Mouse (Mus musculus) forebrain, embryonic 15.5 days (tissue): ENCODE measurements at regions not wholly inside any gene's neighbourhood (a gene's known extent, or its start where the extent isn't known, plus 50 kb on each side); places are given as distances from the start of the nearest gene placed in this dataset.
"Not testable (repeated sequence)": the region's sequence is repeated elsewhere in the genome, so short reads cannot be mapped to it uniquely, and the experiment has no call there.

ENCODE experiments used
- ATAC-seq: fragments of 200-750 bp; cut with Nextera tagmentation; replicated peaks from 2 replicates; pipeline ENCODE4 v1.8.0; 2017; ENCODE audit warnings: mild to moderate bottlenecking, moderate TSS enrichment, moderate library complexity
- H3K27ac ChIP-seq: fragments of 300-500 bp; sonication (generic); replicated peaks from 2 replicates; pipeline ENCODE4 v1.5.1; 2015; ENCODE audit warnings: mild to moderate bottlenecking, inconsistent platforms
- H3K27me3 ChIP-seq: fragments of 300-500 bp; sonication (generic); 2 replicates; pipeline ENCODE4 v1.6.1; 2015; ENCODE audit warnings: inconsistent platforms
- H3K36me3 ChIP-seq: fragments of 300-500 bp; sonication (generic); 2 replicates; pipeline ENCODE4 v1.6.1; 2015; ENCODE audit warnings: mild to moderate bottlenecking, inconsistent platforms
- H3K4me1 ChIP-seq: fragments of 300-500 bp; sonication (generic); 2 replicates; pipeline ENCODE4 v1.6.1; 2015; ENCODE audit warnings: inconsistent platforms
- H3K4me2 ChIP-seq: fragments of 300-500 bp; sonication (generic); replicated peaks from 2 replicates; pipeline ENCODE4 v1.6.1; 2015; ENCODE audit warnings: mild to moderate bottlenecking, inconsistent platforms
- H3K4me3 ChIP-seq: fragments of 300-500 bp; sonication (generic); 2 replicates; pipeline ENCODE4 v1.5.1; 2015; ENCODE audit warnings: mild to moderate bottlenecking, inconsistent platforms
- H3K9ac ChIP-seq: fragments of 300-500 bp; sonication (generic); replicated peaks from 2 replicates; pipeline ENCODE4 v1.6.1; 2015; ENCODE audit warnings: mild to moderate bottlenecking, inconsistent platforms
- H3K9me3 ChIP-seq: fragments of 300-500 bp; sonication (generic); 2 replicates; pipeline ENCODE4 v1.6.1; 2016; ENCODE audit warnings: inconsistent platforms
- WGBS: fragments of 180-500 bp; shearing (Covaris S2); methylation state at CpG from one replicate; pipeline ENCODE4 v1.1.7; 2015; ENCODE audit warnings: mixed read lengths; 5-methylcytosine and 5-hydroxymethylcytosine counted together

DNA sequence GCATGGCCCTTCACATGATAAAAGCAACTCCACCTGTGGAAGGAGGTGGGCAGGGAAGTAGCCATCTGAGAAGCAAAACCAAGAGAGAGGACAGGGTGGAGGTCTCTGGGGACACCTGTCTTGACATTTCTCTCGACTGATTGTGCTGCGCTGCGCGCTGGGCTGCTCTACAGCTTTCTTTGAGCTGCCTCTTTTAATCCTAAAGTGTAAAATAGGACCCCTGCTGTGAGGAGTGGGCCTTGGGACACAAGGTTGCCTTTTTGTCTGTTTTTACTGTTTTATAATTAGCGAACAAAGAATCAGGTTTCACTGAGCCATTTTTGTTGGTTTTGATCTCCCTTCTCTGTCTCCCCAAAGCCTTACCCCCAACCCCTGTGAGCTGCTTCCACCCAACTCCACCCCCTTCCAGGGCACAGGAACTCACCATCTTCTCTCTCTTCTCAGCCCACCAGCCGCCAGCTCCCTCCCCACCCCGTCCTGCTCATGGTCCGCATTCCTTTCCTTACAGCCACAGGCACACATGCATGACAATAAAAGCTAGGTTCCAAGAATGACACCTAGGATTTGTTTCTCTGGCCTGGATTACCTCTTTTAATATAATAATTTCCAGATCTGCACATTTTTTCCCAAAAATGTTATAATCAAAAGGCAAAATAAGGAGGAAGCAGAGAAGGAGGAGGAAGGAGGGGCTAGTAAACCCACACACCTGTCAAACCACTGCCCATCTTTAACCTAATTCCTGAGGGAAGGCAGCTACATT is 57.3 kb downstream of the Cbln4 start:
- H3K36me3 ChIP-seq = no peaks in the 10 kb centered on the region
- WGBS = 18% methylated on average over 8 of the region's 8 CpGs
- no peak overlapping the region for H3K4me2 ChIP-seq
- H3K4me3 ChIP-seq = no peak overlapping the region
- no peaks in the 10 kb centered on the region for H3K27me3 ChIP-seq
- H3K27ac ChIP-seq = no peak overlapping the region
- H3K9me3 ChIP-seq = no peaks in the 10 kb centered on the region
- H3K9ac ChIP-seq = no peak overlapping the region
- H3K4me1 ChIP-seq = peaks cover 6% of the 10 kb centered on the region
- no peak for ATAC-seq

GRCm38 (mm10) chr2:171969311-171969905 is 73.9 kb downstream of the Cbln4 start:
- no peak for ATAC-seq
- H3K4me1 ChIP-seq = no peaks in the 10 kb centered on the region
- H3K36me3 ChIP-seq = no peaks in the 10 kb centered on the region
- H3K27ac ChIP-seq = no peak overlapping the region
- no peaks in the 10 kb centered on the region for H3K9me3 ChIP-seq
- no peaks in the 10 kb centered on the region for H3K27me3 ChIP-seq
- no peak overlapping the region for H3K4me3 ChIP-seq
- no peak overlapping the region for H3K4me2 ChIP-seq
- no peak overlapping the region for H3K9ac ChIP-seq
- WGBS = 74% methylated on average over 13 of the region's 13 CpGs

GRCm38 (mm10) chr2:171946569-171947250 is 96.6 kb downstream of the Cbln4 start:
- no peaks in the 10 kb centered on the region for H3K36me3 ChIP-seq
- peak overlapping the region; percentile 54; the same call in 1 of the 2 replicates for H3K27ac ChIP-seq
- WGBS = 51% methylated on average over 7 of the region's 7 CpGs
- H3K4me3 ChIP-seq = no peak overlapping the region
- peak; percentile 66 for ATAC-seq
- no peaks in the 10 kb centered on the region for H3K27me3 ChIP-seq
- no peak overlapping the region for H3K9ac ChIP-seq
- H3K4me2 ChIP-seq = no peak overlapping the region
- peaks cover 12% of the 10 kb centered on the region for H3K4me1 ChIP-seq
- no peaks in the 10 kb centered on the region for H3K9me3 ChIP-seq

- 63% methylated on average over 9 of the region's 9 CpGs for WGBS
Observed at GRCm38 (mm10) chr2:171942671-171943070, 100.6 kb downstream of the Cbln4 start.

GRCm38 (mm10) chr2:171935646-171936325 is 107.5 kb downstream of the Cbln4 start:
- Histone ChIP-seq H3K4me3 (no peak overlapping the region), H3K4me2 (no peak overlapping the region; the same call in 1 of the 2 replicates), H3K9me3 (no peaks in the 10 kb centered on the region), H3K27ac (peak overlapping the region; percentile 39), H3K9ac (no peak overlapping the region), H3K36me3 (no peaks in the 10 kb centered on the region), H3K27me3 (no peaks in the 10 kb centered on the region), H3K4me1 (peaks cover 19% of the 10 kb centered on the region)
- 35% methylated on average over 13 of the region's 13 CpGs for WGBS
- peak; percentile 89 for ATAC-seq

More at GRCm38 (mm10) chr2:171942671-171943070, 100.6 kb downstream of the Cbln4 start:
- ATAC-seq = no peak
- no peaks in the 10 kb centered on the region for H3K36me3 ChIP-seq
- peaks cover 12% of the 10 kb centered on the region for H3K4me1 ChIP-seq
- H3K27ac ChIP-seq = no peak overlapping the region
- H3K4me3 ChIP-seq = no peak overlapping the region
- no peak overlapping the region for H3K4me2 ChIP-seq
- H3K9ac ChIP-seq = no peak overlapping the region
- H3K9me3 ChIP-seq = no peaks in the 10 kb centered on the region
- no peaks in the 10 kb centered on the region for H3K27me3 ChIP-seq

DNA sequence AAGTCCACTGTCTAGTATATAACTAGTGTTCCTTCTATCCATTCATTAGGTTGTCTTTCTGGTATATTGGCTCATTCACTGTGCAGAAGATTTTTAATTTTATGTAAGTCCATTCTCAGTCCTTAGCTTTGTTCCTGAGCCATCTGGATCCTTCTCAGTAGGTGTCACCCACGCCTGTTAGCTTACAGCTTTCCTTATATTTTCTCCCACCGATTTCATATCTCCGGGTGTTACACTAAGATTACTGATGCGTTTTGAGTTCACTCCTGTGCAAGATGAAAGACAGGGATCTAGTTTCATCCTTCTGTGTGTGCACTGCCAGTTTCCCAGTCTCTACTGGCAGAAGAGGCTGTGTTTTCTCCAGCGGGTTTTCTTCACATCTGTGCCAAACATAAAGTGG is 122.3 kb downstream of the Cbln4 start:
- no peak for ATAC-seq
- no peaks in the 10 kb centered on the region for H3K4me1 ChIP-seq
- no peaks in the 10 kb centered on the region for H3K9me3 ChIP-seq
- WGBS = 86% methylated on average over 5 of the region's 5 CpGs
- H3K27ac ChIP-seq = no peak overlapping the region
- no peak overlapping the region for H3K4me2 ChIP-seq
- H3K27me3 ChIP-seq = no peaks in the 10 kb centered on the region
- H3K36me3 ChIP-seq = no peaks in the 10 kb centered on the region
- no peak overlapping the region for H3K4me3 ChIP-seq
- no peak overlapping the region for H3K9ac ChIP-seq

DNA sequence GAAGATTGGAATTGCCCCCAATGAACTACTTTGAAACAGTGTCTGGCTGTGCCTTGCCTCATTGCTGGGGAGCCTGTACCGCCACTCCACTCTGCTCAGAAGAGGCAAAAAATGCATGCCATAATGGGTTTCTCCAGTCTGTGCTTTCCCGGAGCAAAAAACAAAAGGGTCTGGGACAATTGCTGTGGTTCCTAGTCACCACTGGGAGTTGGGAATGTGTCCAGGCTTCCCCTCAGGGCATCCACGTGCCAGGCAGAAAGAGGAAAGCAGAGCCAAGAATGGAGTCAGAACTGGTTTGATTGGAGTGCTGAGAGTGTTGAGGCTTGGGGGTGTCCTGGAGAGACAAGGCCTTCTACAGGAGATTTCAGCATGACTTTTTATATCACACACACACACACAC is 156.0 kb downstream of the Cbln4 start:
- Histone ChIP-seq H3K4me3 (no peak overlapping the region), H3K27ac (no peak overlapping the region), H3K4me2 (no peak overlapping the region), H3K27me3 (no peaks in the 10 kb centered on the region), H3K9me3 (no peaks in the 10 kb centered on the region), H3K4me1 (no peaks in the 10 kb centered on the region), H3K36me3 (no peaks in the 10 kb centered on the region), H3K9ac (no peak overlapping the region)
- WGBS = 46% methylated on average over 3 of the region's 3 CpGs
- ATAC-seq = no peak

DNA sequence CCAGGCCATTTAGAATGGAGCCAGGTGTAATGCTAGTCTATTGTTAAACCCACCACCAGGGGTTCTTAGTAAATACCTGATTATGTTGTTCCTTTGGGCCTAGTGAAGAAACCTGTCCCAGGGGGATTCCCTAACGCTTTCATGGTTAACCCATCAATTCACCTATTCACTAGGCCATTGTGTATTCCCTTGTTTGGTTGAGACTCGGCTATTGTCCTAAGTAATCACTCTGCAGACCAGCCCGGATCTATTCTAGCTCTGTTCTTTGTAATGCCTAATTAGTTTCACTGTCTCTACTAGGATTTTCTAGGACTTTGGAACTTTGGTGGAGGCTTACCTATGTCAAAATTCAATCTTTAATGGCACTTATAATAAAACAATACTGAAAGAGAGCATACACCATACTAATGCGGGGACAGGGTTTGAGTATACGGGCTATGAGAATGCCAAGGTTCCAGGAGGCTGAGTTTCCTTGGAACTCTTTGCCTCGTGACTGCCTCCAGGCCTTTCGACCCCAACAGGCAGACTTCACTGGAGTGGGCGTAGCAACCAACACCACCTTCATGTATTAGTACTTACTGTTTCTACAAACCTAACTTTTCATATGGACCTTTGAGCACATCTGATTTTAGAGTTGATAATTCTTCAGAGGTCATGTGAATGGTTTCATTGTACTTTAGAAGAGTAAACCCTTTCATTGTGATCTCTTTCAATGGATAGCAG is 163.9 kb downstream of the Cbln4 start:
- H3K4me2 ChIP-seq, H3K36me3 ChIP-seq, H3K27me3 ChIP-seq, H3K9ac ChIP-seq, ATAC-seq, H3K9me3 ChIP-seq, H3K27ac ChIP-seq, H3K4me3 ChIP-seq, H3K4me1 ChIP-seq: not testable (repeated sequence)
- WGBS = 62% methylated on average over 8 of the region's 8 CpGs

GRCm38 (mm10) chr2:171867550-171867949 is 175.7 kb downstream of the Cbln4 start:
- no peak for ATAC-seq

DNA sequence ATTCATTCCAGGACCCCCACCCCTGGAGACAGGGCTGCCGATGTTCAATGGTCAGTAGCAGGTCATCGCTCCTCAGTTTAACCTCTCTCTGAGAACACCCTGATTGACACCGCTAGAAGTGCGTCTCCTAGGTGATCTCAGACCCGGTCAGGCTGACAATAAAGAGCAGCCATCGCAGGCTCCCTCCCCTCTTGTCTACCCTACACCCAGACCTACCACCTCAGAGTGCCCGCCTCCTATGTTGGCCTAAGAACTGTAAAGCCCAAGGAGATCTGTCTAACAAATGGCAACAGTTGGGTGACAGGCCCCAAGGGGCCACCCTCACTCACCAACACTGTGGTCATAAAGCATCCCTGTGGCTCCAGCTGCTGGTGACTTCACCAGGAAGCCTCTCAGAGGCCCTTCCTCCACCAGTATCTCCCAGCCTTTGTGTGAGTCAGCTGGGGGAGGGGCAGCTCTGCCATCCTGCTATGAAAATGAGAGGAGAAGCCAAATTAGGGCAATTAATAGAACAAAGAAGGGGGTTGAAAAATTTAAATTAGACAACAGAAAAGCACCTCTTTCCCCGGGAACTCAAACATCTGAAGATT is 178.8 kb downstream of the Cbln4 start:
- H3K36me3 ChIP-seq = no peaks in the 10 kb centered on the region
- 0 out of 2 replicates have a peak, but pooled peaks have one; percentile 43 for ATAC-seq
- WGBS = 73% methylated on average over 8 of the region's 8 CpGs
- H3K4me2 ChIP-seq = no peak overlapping the region
- H3K4me3 ChIP-seq = no peak overlapping the region
- H3K9me3 ChIP-seq = no peaks in the 10 kb centered on the region
- no peaks in the 10 kb centered on the region for H3K27me3 ChIP-seq
- H3K4me1 ChIP-seq = peaks cover 4% of the 10 kb centered on the region; the same call in 1 of the 2 replicates
- no peak overlapping the region for H3K27ac ChIP-seq
- no peak overlapping the region for H3K9ac ChIP-seq

More at GRCm38 (mm10) chr2:171867550-171867949, 175.7 kb downstream of the Cbln4 start:
- H3K4me3 ChIP-seq = no peak overlapping the region
- no peaks in the 10 kb centered on the region for H3K36me3 ChIP-seq
- peaks cover 4% of the 10 kb centered on the region; the same call in 1 of the 2 replicates for H3K4me1 ChIP-seq
- 91% methylated on average over 3 of the region's 3 CpGs for WGBS
- no peak overlapping the region for H3K27ac ChIP-seq
- H3K9me3 ChIP-seq = no peaks in the 10 kb centered on the region
- no peak overlapping the region for H3K9ac ChIP-seq
- H3K27me3 ChIP-seq = no peaks in the 10 kb centered on the region
- no peak overlapping the region for H3K4me2 ChIP-seq

DNA sequence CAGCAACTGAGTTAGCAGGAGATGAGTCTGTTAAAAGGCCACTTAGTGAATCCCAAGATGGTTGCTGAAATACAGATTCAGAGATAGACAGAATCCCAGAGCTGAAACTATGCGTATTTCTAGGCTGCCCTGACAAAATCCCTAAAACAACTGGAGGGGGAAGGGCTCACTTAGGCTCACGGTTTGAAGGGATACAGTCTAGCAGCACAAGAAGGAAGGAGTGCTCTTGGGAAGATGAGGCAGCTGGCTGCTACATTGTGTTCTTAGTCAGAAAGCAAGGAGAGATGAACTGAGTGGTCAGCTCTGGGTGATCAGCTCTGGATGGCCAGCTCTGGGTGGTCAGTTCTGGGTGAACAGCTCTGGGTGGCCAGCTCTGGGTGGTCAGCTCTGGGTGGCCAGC is 180.6 kb downstream of the Cbln4 start:
- Histone ChIP-seq H3K4me1 (peaks cover 4% of the 10 kb centered on the region; the same call in 1 of the 2 replicates), H3K27me3 (no peaks in the 10 kb centered on the region), H3K4me3 (no peak overlapping the region), H3K9me3 (no peaks in the 10 kb centered on the region), H3K4me2 (no peak overlapping the region), H3K27ac (no peak overlapping the region), H3K9ac (no peak overlapping the region), H3K36me3 (no peaks in the 10 kb centered on the region)
- no peak for ATAC-seq
- WGBS = 86% methylated on average over 2 of the region's 2 CpGs
